Mouse (Mus musculus): ENCODE results near the gene Aptx.
A peak's percentile ranks its signal among the peaks of the same experiment; 100 is the strongest.

Gene Aptx

GRCm38 (mm10) chr4:40702797-40703709, at the start of gene Aptx:
Gene Aptx, minus strand, starts transcription at chr4:40703194.
- DNase-seq (ENCODE audit: low read depth, low spot score) = peak; percentile 97

- DNase-seq (ENCODE audit: low read depth, low spot score) = no peak
Measured at GRCm38 (mm10) chr4:40735351-40735750, 32.4 kb upstream of the Aptx start.

- no peak for DNase-seq (ENCODE audit: low read depth, low spot score)
Measured at GRCm38 (mm10) chr4:40731262-40731661, 28.3 kb upstream of the Aptx start.

GRCm38 (mm10) chr4:40727247-40727646, 24.3 kb upstream of the Aptx start:
- DNase-seq (ENCODE audit: low read depth, low spot score) = peak; percentile 32

GRCm38 (mm10) chr4:40725554-40725953, 22.6 kb upstream of the Aptx start:
- DNase-seq (ENCODE audit: low read depth, low spot score) = no peak

- DNase-seq (ENCODE audit: low read depth, low spot score) = no peak
Measured at GRCm38 (mm10) chr4:40725141-40725540, 22.1 kb upstream of the Aptx start.

- peak; percentile 85 for DNase-seq (ENCODE audit: low read depth, low spot score)
Measured at GRCm38 (mm10) chr4:40722687-40723460, 19.9 kb upstream of the Aptx start.

GRCm38 (mm10) chr4:40722011-40722666, 19.1 kb upstream of the Aptx start, which contains the start of gene Dnaja1:
Gene Dnaja1, plus strand, starts transcription at chr4:40722150.
- DNase-seq (ENCODE audit: low read depth, low spot score) = peak; percentile 97

GRCm38 (mm10) chr4:40720910-40721309, 17.9 kb upstream of the Aptx start:
- no peak for DNase-seq (ENCODE audit: low read depth, low spot score)

GRCm38 (mm10) chr4:40717141-40717540, 14.1 kb upstream of the Aptx start:
- no peak for DNase-seq (ENCODE audit: low read depth, low spot score)

- DNase-seq (ENCODE audit: low read depth, low spot score) = no peak
Measured at GRCm38 (mm10) chr4:40703710-40704275, 799 bp upstream of the Aptx start.

- no peak for DNase-seq (ENCODE audit: low read depth, low spot score)
Measured at GRCm38 (mm10) chr4:40701796-40702195, 1.2 kb downstream of the Aptx start.

- no peak for DNase-seq (ENCODE audit: low read depth, low spot score)
Measured at GRCm38 (mm10) chr4:40700216-40700615, 2.8 kb downstream of the Aptx start.

- DNase-seq (ENCODE audit: low read depth, low spot score) = no peak
Measured at GRCm38 (mm10) chr4:40697059-40697458, 5.9 kb downstream of the Aptx start.

GRCm38 (mm10) chr4:40691100-40691499, 11.9 kb downstream of the Aptx start:
- no peak for DNase-seq (ENCODE audit: low read depth, low spot score)

GRCm38 (mm10) chr4:40683306-40683705, 19.7 kb downstream of the Aptx start:
- DNase-seq (ENCODE audit: low read depth, low spot score) = no peak

- no peak for DNase-seq (ENCODE audit: low read depth, low spot score)
Measured at GRCm38 (mm10) chr4:40682359-40682758, 20.6 kb downstream of the Aptx start.

GRCm38 (mm10) chr4:40681908-40682307, 21.1 kb downstream of the Aptx start:
- DNase-seq (ENCODE audit: low read depth, low spot score) = peak; percentile 49

GRCm38 (mm10) chr4:40680250-40680860, 22.6 kb downstream of the Aptx start:
- DNase-seq (ENCODE audit: low read depth, low spot score) = peak; percentile 73

GRCm38 (mm10) chr4:40677132-40677531, 25.9 kb downstream of the Aptx start:
- DNase-seq (ENCODE audit: low read depth, low spot score) = peak; percentile 17

- no peak for DNase-seq (ENCODE audit: low read depth, low spot score)
Measured at GRCm38 (mm10) chr4:40676338-40676737, 26.7 kb downstream of the Aptx start.
